Mouse (Mus musculus) brain, embryonic 18.5 days (tissue): ENCODE measurements around the gene Uba1.

Experiments used
- DNase-seq: peaks from one replicate; pipeline ENCODE4 v3.0.0-alpha.2; 2012; ENCODE audit warnings: low read depth, low spot score

Gene Uba1

DNA sequence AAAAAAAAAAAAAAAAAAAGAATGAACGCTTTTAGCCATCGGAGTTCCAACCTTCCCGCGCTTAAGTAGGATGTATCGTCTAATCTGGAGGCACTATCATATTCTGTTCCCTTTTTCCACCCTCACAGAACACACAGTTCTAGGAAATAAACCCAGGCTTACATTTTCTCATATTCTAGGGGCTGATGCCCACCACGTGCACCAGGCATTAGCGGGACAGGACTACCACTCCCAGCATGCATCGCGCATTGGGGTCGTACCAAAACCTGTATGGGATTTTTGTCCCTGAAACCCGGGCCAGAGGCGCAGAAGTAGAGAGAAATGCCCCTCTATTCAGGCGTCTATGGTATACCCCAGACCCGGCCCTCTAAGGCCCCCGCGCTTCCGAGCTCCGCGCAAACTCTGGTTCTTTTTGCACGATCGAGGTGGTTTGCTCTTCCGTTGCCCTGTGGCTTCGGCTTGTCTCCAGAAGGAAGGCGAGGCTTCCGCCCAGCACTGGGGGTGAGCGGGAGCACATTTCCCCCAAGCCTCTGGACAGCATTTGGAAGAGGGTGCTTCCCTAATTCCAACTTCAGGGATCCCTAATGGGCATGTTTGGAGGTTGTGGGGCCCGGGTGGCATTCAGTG, at the start of gene Uba1:
Gene Uba1, plus strand, starts transcription at position 301 of the 627 bp plus-strand sequence.
- peak; percentile 79 for DNase-seq

DNA sequence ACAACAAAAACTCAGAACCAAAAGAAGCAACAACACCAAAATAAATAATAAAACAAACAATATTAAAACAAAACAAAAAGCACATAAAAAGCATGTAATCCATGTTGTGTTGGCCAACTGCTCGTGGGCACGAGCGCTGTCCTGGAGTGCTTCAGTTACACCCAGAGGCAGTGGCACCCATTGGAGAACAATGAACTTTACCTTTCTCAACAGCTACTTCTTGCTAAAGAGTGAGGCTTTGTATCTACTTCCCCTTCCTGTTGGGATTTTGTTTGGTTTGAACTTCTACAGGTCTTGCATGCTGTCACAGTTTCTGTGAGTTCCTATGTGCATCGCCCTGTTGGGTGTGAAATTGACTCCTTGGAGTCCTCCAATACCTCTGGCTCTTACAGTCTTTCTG, 49.6 kb upstream of the Uba1 start:
- no peak for DNase-seq

DNA sequence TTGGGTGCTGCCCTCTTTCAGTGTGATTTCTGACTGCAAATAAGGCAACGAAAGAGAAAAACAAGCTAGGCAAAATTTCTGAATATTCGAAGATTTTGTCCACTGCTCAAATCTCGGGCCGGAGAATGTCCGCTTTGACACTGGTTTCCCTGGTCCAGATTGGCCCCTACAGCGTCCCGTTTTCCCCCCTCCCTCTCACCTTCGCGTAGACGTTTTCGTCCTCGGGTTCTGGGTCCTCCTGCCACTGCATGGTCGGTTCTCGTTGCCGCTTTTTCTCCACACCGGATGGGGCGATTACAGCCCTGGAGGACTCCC, 41.3 kb upstream of the Uba1 start:
- peak; percentile 6 for DNase-seq

GRCm38 (mm10) chrX:20617176-20617902, 40.8 kb upstream of the Uba1 start, which contains the start of the genes Rbm10 and Ndufb11:
TSS of gene Rbm10 (plus strand) at chrX:20617503.
TSS of gene Ndufb11 (minus strand) at chrX:20617619.
- peak; percentile 72 for DNase-seq

- peak; percentile 20 for DNase-seq
Measured at GRCm38 (mm10) chrX:20617903-20618399, 40.2 kb upstream of the Uba1 start.

DNA sequence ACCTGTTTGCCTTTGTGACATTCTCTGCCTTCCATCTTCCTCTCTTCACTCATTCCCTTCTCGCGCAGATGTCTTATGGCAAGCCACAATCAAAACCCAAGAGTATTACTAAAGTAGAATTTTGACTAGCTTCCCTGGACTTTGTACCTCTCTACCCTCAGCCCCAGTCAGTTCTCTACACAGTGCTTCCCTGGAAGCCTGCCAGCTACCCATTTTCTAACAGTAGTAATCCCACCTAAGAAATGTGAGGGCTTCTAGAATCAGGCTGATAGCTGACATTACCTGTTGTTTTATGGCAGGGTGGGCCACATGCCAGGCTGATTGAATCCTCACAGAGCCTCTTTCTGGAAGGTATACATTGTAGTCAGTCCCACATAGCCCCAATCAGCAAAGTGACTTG, 20.0 kb upstream of the Uba1 start:
- no peak for DNase-seq

- DNase-seq = no peak
Measured at GRCm38 (mm10) chrX:20644780-20645179, 13.3 kb upstream of the Uba1 start.

DNA sequence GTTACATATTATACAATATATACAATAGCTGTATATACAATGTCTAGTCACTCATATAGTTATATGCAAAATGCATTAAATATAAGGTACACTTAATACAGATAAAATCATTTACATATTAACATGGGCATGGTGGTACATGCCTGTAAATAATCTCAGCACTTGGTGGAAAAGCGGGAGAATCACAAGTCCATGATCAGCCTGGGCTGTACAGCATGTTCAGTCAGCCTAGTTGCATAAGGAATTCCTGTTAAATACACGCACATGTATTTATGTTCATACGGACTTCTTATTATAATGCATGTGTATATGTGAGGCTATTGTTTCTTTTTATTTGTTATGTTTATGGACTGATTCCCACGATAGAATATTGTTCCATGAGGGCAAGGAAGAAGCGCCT, 533 bp upstream of the Uba1 start:
- no peak for DNase-seq

DNA sequence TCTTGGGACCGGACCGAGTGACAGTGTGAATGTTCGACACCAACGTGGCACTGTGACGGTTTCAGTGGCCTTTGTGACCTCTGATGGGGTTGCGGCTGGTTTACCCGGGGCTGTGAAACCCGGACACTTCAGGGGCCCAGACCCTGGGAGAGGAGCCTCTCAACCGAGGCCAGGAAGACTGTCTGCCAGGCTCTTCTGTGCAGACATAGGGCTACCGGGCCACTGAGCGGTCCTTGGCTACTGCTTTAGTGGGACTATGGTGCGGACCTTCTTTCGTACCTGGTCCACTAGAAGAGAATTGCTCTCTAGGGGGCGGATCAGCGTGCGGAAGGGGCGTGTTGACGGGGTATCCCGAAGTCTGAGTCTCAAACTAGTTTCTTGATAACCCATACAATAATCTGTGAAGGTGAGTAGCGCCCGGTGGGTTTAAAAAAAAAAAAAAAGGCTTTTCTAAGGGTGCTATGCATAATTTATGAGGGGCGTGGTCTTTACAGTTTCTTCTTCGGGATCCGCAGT, 823 bp downstream of the Uba1 start:
- no peak for DNase-seq

GRCm38 (mm10) chrX:20662317-20662715, 4.2 kb downstream of the Uba1 start:
- peak; percentile 45 for DNase-seq

DNA sequence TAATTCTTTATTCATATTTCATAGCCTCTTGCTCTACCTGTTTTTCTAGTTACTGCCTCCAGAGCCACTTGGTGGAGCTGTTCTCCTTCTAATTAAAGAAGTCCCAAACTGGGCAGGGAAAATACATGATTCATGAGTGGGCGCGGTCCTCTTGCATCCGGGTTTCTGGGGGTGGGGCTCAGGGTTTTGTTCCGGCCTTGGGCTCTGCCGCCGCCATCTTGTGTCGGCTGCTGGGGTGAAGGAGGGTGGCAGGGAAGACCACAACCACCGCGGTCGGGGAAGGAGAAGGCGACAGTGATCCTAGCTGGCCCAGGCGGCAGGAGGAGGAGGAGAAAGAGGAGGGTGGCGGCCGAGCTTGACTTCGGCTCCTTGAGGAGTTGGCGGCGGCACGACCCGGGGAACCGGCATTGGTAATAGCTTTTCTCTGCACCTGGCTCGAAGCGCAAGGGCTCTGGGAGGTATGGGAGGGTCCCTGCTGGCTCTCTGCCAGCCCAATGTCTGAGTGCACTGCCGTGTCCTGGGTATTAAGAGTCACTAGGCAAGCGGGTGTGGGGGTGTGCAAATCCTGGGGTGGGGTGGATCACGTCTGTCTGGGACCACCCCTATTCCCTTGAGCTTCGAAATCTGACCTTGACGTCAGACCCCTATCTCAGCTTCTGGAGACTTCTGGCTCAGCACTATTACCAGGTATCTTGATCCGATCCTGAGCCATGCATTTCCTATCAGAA, 4.8 kb downstream of the Uba1 start:
- peak; percentile 87 for DNase-seq

- DNase-seq = no peak
Measured at GRCm38 (mm10) chrX:20663444-20663790, 5.3 kb downstream of the Uba1 start.

DNA sequence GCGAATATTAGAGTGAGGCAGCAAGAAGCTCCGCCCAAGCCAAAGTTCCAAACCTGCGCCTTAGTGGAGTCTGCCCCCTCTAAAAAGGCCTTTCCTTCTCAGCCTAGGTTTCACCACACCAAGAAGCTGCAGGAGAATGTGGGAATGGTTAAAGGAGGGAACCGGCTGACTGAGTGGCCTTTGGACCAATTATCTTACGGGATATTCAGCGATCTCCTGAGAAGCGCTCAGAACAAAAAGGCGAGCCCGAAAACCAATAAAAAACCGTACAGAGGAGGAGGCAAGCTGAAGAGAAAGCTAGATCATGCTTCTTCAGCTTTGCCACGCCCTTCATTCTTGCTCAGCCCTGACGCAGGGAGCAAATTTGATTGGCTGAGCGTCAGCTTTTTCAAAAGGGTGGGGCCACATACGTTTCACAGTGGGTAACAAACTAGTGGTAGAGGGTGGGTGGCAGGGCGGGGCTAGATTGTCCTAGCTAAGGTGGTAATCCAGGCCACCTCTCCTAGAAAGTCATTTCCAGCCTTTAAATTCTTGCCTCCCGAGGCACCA, 29.5 kb downstream of the Uba1 start, which contains the start of gene Cdk16:
Gene Cdk16, plus strand, starts transcription at position 436 of the 549 bp plus-strand sequence.
- DNase-seq = peak; percentile 93

GRCm38 (mm10) chrX:20688068-20688547, 30.0 kb downstream of the Uba1 start:
- peak; percentile 72 for DNase-seq

DNA sequence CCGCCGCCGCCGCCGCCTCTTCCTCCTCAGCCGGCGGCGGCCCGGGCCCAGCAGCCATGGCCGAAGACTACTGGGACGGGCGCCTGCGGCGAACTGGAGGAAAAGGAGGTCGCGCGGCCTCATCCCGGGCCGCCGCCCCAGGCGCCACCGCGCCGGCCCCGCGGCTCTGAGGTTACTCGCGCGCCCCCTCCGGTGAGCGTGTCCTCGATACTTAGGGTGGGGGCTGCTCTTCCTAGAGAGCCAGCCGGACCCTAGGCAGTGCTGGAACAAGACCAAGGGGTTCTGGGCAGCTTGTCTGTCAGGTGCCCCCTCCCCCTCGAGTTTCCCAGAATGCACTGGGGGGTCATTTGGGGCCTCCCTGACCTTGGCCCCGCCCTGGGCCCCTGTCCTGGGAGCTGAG, 30.5 kb downstream of the Uba1 start:
- DNase-seq = no peak

DNA sequence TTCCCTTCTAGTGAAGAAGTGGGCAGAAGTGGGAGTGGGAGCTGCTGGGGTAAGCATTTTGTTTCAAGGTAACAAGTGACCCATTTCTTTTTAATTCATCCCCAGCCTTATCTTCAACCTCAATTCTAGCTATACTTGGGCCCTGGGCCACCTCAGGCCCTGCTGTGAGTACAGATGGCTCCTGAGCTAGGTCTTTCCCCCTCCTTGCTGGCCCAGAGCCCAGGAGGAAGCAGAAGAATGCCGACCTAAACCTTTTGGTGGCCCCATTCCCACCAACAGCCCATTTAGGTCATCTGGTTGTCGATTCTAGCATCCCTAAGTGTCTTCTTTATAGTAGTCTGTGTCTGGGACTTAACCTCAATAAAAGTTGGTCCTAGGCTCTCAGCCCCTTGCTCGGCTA, 33.4 kb downstream of the Uba1 start:
- no peak for DNase-seq

GRCm38 (mm10) chrX:20692616-20693015, 34.5 kb downstream of the Uba1 start:
- no peak for DNase-seq

DNA sequence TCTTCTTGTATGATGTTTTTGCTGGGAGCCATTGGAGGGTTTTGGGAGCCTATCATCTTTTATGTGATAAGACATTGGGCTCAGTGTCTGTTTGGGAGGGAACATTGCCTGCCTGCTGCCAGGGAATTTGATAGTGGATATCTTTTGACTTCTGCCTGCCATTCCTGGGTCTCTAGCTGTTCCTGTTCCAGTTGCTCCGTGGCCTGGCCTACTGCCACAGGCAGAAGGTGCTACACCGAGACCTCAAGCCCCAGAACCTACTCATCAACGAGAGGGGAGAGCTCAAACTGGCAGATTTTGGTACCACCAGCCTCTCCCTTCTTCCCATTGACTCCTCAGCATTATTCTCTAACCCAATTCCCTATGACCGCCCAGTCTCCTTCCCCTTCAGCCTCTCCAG, 37.7 kb downstream of the Uba1 start:
- DNase-seq = no peak

DNA sequence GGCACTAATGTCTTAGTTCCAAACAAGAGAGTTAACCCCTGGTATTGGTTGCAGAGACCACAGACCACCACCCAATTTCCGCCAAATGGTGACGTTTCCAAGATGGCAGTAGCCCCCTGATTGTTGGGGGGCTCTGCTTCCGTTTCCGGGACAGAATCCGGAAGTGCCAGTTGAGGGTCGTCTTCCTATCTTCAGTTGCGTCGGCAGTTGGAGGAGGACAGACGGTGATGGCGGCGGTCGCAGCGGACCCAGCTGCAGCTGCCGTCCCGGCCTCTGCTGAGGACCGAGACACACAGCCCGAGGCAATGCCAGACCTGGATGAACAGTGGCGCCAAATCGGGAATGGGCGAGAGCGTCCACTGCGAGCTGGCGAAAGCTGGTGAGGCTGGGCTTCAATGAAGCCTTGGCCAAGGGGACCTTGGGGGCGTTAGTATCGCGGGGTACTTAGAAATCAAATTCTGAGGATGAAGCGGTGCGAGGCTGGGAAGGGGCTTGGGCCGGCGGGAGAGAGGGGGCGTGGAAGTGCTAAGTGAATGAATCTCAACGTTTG, 45.7 kb downstream of the Uba1 start, which contains the start of gene Usp11:
Gene Usp11, plus strand, starts transcription at position 166 of the 550 bp plus-strand sequence.
- peak; percentile 64 for DNase-seq

- DNase-seq = peak; percentile 56
Measured at GRCm38 (mm10) chrX:20704295-20705082, 46.4 kb downstream of the Uba1 start.

DNA sequence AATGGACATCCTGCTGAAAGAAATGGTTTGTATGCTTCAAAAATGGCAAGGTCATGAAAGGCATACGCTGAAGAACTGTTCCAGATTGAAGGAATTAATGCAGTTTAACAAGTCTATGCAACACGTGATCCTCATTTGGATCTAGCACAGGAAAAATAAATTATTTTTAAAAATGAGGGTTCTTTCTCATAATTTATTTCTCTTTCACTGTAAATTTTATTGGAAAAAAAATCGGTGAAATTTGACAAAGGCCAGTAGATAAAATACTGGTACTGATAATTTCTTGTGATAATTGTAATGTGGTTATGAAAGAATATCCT, 46.9 kb downstream of the Uba1 start:
- no peak for DNase-seq
